Mouse (Mus musculus): ENCODE results near the gene Trim65.

Gene Trim65

DNA sequence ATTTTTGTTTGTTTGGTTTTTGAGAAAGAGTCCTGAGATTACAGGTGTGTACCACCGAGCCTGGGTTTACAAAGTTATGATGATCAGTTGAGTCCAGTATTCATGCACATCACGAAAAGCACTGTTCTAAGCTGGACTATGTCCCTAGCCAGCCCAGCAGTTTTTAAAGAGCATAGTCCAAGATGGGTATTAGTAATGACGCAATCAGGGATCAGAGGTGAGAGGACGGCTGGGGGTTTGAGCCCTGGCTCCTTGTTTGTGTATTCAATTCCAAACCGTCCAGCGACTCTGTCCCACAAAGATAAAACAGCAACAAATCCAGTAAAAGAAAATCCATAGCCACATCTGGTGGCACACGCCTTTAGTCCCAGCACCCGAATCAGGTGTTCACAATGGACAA is 42.7 kb downstream of the Trim65 start:
- 77% methylated on average over 8 of the region's 8 CpGs for WGBS

DNA sequence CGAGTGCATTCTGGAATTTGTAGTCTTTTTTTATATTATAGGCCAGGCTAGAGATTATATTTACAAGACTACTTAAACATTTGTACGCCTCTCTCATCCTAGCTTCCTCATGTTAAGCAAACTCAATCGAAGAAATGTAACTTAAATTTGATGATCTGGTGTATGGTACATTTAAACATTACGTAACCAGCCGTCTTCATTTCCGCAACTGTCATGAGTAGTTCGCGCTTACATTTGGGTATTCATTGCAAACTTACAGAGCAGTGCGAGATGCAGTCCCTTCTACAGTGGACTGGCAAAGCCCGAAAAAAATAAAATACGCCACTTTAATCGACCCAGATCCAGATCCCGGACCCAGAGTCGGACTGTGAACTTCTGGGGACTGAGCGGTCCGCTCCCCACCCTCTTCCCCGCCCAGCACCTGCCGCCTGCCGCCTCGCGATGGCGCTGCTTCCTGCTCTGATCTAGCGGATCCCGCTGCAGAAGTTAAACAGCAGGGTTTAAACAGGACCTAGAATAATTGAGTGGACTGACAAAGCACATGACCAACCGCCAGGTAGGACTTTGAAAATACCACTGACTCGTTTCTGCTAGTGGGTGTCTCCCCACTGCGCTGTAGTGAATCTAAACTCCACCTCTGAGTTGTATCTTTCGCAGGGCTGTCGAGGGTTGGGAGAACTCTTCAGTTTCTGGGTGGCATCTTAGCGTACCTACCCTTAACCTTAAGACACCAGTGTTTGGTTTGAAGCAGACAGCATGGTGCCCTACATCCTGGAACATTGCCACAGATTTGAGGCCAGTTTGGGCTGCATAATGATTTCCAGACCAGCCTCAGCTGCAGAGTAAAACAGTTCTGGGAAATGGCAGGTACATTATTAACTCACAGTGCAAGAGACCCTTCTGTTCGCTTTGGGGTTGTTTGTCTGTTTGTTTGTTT is 43.5 kb downstream of the Trim65 start:
- 3% methylated on average over 31 of the region's 31 CpGs for WGBS

DNA sequence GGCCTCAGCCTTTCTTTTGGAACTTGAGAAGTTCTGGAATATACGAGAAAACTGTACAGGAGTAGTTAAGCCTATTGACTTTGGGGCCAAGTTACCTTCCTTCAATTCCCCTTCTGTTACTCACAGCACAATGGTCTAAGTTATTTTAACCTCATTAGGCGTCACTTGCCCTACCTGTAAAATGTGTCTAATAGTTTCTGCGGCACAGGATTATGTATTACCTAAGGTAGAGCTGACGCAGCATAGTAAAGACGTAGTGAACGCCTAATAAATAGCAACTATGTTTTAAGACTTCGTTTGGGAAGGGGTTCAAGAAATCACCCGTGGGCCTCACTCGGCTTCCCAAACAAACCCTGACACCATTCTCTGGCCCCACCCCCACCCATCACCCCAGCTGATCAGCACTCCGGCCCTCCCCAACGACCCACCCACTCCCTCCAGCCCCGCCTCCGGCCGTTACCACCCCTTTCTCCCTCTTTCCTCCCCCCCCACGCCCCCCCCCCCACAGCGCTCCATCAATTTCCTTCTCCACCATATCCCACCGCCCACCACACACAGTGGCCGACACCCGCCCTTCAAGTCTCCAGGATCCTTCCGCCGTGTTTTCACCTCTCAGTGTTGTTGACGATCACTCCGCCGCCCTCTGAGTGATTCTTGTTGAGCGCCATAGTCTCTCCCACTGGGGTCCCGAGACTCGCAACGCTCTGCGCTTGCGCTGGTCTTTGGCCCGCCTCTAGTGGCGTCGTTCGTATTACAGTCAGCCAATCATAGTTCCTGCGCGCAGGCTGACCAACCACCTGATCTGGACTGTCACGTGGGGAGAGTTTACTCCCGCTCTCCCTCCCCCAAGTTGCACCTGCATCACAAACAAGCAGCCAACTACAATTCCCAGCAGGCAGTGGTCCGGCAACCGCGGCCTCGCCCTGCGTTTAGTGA is 44.4 kb downstream of the Trim65 start, which contains the start of gene Wbp2:
Wbp2 (minus strand) TSS at position 738 of the 936 bp plus-strand sequence.
- 2% methylated on average over 40 of the region's 43 CpGs for WGBS

DNA sequence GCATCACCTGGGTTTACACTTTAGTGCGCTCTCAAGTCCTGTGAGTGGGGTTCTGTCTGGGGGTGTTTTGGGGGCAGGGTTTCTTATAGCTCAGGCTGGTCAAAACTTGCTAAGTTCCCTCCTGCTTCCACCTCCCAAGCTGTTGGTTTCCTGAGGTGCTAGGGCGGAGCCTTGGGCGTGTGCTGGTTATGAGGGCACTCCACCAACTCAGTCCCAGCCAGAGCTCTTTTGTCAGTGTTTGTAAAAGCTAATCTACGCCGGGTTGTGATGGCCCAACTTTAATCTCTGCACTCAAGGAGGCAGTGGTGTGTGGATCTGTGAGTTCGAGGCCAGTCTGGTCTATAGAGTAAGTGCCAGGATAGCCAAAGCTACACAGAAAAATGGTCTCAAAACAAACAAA is 46.8 kb downstream of the Trim65 start:
- 85% methylated on average over 6 of the region's 6 CpGs for WGBS

DNA sequence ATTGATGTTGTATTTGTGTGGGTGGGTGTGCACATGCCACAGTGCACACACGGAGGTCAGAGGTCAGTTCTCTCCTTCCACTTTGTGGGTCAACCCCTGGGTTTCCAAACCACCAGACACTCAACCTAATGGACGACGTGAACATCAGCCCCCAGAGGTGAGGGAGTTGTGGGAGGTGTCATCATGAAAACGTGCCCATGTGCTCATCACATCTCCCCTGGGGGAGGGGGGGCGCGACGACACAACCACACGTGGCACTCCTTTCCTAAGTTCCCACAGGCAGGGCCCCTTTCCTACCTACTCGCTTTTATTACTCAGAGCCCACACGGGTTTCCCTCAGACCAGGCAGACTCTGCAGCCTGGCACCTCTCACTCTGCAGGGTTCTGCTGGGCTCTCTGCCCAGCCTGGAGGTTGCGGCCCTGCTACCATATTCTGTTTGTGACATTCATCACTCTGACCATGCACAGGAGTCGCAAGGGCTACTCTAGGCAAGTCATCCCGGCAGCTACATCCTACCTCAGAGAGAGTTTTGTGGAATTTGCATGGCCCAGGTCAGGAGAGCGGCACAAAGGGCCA is 47.7 kb downstream of the Trim65 start:
- 75% methylated on average over 14 of the region's 14 CpGs for WGBS

DNA sequence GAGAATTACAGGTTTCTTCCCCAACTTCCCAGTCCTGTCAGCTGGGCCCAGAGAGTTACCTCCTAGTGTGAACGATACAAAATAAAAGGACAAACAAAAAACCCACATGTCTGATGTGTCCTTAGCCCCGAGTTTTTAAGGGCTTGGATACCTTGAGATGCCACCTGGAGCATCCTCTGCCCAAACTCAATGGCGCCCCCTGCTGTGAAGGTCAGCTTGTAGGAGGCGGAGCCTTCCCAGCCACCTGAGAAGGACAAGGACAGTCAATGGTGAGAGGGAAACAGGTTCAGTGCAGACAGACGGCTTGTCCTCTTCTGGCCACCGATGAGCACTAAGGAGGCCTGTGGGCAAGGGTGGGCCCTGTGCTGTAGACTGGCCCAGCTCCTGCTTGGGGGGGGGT is 49.8 kb downstream of the Trim65 start:
- 66% methylated on average over 6 of the region's 6 CpGs for WGBS

DNA sequence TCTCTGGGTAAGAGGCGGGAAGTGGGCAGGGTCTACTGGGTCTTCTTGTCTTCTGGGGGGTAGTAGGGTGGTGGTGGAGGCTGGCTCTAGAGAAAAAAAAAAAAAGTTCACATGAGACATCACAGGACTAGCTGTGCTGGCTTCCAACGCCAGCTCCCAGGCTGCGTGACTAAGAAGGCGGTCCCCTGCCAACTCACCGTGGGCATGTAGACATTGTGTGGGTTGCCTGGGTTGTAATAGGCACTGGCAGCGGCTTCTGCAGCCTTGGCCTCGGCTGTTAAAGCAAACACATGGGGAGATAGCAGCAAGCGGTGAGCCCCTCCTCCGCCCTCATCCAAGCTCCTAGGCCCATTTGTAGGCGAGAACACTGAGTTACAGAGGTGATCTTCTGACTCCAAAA is 51.4 kb downstream of the Trim65 start:
- WGBS: 49% methylated on average over 10 of the region's 10 CpGs

DNA sequence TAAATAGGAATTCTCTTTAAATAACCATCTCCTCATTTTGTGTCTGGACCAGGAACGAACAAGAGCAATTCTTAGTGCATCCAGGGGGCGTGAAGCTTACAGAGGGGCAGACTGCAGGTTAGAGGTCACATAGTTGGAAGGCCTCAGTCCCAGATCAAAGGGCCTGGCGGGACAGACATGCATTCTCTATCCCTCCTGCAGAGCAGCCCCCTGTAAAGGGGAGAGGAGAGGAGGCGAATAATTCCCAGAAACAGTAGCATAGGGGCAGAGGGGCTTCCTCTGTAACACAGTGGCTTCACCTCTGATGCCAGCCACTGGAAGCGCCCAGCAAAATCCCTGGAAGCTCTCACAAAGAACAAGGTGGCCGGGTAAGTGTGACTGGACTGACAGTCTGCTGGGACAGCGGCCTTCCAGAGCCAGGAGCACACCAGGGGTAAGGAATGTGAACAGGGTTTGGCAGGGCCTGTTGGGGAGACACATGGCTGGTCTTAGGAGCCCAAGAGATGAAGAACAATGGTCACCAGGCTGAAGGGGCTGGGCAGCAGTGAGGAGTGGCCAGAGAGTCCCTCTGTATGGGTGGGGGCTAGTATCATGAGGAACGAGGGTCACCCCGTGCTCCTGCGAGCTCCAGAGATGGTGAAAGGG is 52.1 kb downstream of the Trim65 start:
- 62% methylated on average over 10 of the region's 10 CpGs for WGBS

DNA sequence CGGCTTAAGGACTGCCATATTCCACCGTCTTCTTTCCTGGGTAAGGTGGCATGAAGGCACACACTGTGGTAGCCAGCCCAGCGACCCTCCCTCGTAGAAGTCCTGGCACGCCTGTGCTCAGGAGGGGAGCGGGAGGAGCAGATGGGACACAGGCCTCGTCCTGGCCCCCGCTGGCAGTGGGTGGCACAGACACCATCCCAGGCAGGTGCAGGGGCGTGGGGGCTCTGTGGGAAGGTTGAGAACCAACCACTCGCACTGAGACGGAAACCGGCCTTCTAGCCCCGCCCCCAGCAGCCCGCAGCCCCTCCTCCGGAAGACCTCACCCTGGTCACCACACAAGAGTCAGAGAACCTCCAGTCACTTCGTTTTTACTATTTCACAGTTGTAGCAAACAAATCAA is 52.7 kb downstream of the Trim65 start:
- 17% methylated on average over 16 of the region's 16 CpGs for WGBS

DNA sequence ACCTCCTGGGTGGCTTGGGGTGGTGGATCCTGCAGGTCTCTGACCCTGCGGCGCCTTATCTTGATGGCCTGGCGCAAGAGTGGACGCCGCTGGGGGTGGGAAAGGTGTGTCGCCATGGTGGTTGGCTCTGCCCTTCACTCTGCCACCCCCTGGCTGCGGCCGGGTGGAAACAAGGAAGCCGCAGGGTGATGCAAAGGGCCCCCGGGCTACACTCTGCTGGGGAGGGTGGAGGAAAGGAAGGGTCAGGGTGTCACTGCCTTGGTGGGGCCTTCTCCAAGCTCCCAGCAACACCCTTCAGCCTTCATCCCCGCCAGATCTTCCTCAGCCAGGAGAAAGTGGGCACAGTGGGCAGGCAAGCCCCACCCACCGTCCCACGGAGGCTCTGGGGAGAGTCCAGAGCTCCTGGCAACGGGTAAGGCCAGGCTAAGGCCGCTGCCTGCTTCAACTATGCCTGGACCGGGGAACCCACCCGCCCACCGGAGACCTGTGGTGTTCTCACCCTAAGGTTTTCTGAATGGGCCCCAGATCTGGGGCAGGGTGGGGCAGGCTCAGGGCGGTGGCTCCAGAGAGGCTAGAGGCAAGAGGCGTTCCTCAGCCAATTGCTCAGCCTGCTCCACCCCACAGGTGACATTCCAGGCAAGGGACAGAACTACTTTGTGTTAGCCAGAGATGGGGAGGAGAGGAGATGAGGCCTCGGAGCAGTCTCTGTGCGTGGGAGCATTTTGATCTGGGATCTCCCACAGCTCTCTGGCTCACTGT is 53.3 kb downstream of the Trim65 start, which contains the start of gene Unc13d:
Unc13d (minus strand) TSS at position 516 of the 759 bp plus-strand sequence.
- WGBS: 62% methylated on average over 22 of the region's 22 CpGs

DNA sequence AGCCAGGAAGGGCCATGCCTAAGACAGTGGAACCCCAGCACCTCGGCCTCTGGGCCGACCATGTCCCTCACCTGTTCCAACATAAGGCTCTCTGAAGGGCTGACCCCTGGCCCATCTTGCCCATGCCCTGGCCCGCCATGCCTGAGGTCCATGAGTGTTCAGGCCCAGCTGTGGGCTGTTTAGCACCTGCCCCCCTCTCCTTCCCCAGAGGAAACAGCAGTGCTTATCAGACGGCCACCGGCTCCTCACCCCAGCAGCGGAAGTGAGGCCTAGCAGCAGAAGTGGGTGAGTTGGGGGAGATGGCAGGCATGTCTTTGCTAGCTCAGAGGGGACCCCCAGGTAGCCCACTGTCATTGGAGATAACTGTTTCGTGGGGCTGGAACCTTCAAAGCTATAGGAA is 54.1 kb downstream of the Trim65 start:
- whole genome bisulfite sequencing: 86% methylated on average over 7 of the region's 7 CpGs

DNA sequence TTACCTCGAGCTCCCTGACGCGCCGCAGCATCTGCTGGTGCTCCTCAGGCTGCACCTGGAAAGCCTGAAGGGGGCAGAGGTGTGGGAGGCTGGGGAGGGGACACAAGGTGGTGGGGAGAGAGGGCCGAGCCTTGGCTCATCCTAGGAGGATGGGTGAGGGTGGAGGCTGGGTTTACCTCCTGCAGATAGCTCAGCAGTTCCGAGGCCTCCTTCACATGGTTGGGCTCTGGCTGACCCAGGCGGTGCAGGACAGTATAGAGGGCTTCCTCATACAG is 54.7 kb downstream of the Trim65 start:
- WGBS: 77% methylated on average over 7 of the region's 7 CpGs

DNA sequence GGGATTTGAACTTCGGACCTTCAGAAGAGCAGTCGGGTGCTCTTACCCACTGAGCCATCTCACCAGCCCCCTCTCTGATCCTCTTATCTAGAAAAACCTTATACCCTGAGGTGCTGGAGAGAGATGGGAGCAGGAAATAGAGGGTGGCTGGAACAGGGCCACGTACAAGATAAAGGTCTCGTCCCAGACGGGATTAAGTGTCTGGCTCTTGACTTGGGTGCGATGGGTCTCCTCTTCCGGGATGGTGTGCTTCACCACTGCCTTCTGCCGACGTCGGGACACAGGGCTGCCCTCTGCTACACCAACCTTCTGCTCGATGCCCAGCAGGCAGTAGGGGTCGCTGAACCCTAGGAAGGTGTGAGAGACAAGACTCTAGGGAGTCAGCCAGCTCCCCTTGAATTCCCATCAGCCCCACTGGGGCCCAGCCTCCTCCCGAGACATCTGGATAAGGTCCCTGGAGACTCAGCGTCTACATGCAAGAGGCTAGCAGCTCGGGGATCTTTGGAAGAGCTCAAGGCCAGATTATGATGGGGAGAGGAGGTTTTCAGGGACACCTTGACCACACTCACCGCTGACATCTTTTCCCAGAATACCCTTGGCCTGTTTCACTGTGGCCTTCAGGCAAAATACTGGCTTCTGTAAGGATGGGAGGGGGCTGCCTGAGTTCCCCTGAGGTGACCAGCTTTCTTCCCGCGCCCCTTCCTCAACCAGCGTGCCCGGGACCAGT is 55.2 kb downstream of the Trim65 start:
- 76% methylated on average over 20 of the region's 20 CpGs for WGBS

DNA sequence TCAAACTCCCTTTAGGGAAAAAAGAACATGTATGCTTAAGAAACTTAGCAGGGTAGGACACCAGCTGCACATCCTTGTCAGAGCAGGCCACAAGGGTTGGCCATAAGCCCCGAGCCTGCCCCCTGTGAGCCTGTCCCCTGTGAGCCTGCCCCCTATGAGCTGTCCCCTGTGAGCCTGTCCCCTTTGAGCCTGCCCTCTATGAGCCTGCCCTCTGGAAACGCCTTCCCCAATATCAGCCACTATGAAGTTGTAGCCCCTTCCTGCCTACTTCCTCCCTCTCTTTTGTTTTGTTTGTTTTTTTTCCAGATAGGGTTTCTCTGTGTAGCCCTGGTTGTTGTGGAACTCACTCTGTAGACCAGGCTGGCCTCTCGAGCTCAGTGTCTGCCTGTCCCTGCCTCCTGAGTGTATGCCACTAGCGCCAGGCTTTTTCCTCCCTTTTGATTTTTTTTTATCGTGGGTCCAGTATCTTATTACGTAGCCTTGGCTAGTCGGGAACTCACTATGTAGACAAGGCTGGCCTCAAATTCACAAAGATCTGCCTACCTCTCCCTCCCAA is 56.4 kb downstream of the Trim65 start:
- 72% methylated on average over 7 of the region's 7 CpGs for WGBS

DNA sequence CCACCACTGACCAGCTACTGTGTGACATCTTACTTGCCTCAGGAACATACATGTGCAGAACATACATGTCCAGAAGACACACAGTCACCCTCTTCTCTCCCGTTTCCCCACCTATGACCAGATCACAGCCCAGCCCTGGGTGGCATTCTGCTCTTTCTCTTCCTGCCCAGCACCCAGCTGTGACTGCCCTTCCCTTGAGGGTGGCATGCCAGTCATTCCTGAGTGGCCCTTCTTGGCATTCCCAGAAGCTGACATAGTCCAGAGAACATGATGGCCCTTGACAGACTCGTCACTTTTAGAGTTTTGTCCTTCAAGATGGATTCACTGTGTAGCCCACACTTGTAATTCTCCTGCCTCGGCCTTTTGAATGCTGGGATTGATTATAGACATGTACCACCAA is 58.3 kb downstream of the Trim65 start:
- 90% methylated on average over 3 of the region's 3 CpGs for WGBS
